20 mouse cellular contexts compared by ENCODE assay signal in genomic region chr9:119801460-119801859, GRCm38 (mm10). TPM values are rescaled to one million over a fixed set of nuclear protein-coding genes. Genes with fewer than 3 reads are reported as not detected.
DNase-seq lines count a peak whose midpoint lies in the region; ATAC-seq lines count a peak whose summit lies in the region.
"Had no signal": no experiment of that assay in that cellular context is flagged by ENCODE, and none has a peak within 500 bp of the region (broad histone marks: within the 10 kb centered on the region; RNA-seq: fewer than 3 reads in every experiment).

No protein-coding gene starts in this region.

- 24% methylated on average over 6 of the region's 6 CpGs for WGBS in liver, embryonic 12.5 days (ENCODE audit: insufficient replicate concordance)

- H3K9ac ChIP-seq in liver, embryonic 12.5 days, result no peak overlapping the region
- H3K9ac ChIP-seq: heart, embryonic 12.5 days; midbrain, embryonic 15.5 days had no signal

- peaks cover 13% of the 10 kb centered on the region; the same call in 1 of the 2 replicates for H3K4me1 ChIP-seq in liver, embryonic 12.5 days

- no peak overlapping the region for H3K27ac ChIP-seq in liver, embryonic 12.5 days
- H3K27ac ChIP-seq: hindbrain, postnatal 0 days; midbrain, embryonic 15.5 days had no signal

- peak; percentile 46 for DNase-seq in CD4-positive, CD25-positive, alpha-beta regulatory T cell, adult 2 months (ENCODE audit: low read depth, low spot score)
- peak; percentile 37 to 42 for DNase-seq in kidney, postnatal 4 days
- no peak for DNase-seq in kidney, adult 18-20 months
- peak; percentile 9 for DNase-seq in thymus, postnatal 0 days (ENCODE audit: low spot score)
- DNase-seq in thymus, adult 18-20 months, result no peak
- DNase-seq in frontal cortex, postnatal 25 days (ENCODE audit: low spot score in 2 of 2), result no peak
- DNase-seq: adrenal gland, adult 2 months; cerebellum, postnatal 10 days; heart, postnatal 4 days; kidney, adult 2 months; layer of hippocampus, postnatal 36 days; liver; lung, adult 18-20 months; right cerebral cortex, postnatal 14 days had no signal

- no peaks in the 10 kb centered on the region for H3K27me3 ChIP-seq in liver, embryonic 12.5 days (replicated peaks)
- H3K27me3 ChIP-seq: CH12.LX; heart, embryonic 12.5 days; midbrain, embryonic 15.5 days had no signal

- no peaks in the 10 kb centered on the region for H3K36me3 ChIP-seq in liver, embryonic 12.5 days
- H3K36me3 ChIP-seq: heart, embryonic 12.5 days; midbrain, embryonic 15.5 days had no signal

- no peaks in the 10 kb centered on the region for H3K9me3 ChIP-seq in liver, embryonic 12.5 days (replicated peaks)
- H3K9me3 ChIP-seq: midbrain, embryonic 15.5 days had no signal

- H3K4me2 ChIP-seq in liver, embryonic 12.5 days, result no peak overlapping the region
- H3K4me2 ChIP-seq: heart, embryonic 12.5 days; midbrain, embryonic 15.5 days had no signal

- ATAC-seq in CD4-positive, CD25-positive, alpha-beta regulatory T cell, adult 4 months, result no peak
- no peak for ATAC-seq in liver, embryonic 12.5 days
- ATAC-seq: hindbrain, postnatal 0 days; midbrain, embryonic 15.5 days had no signal

- no peak overlapping the region for H3K4me3 ChIP-seq in liver, embryonic 12.5 days
- H3K4me3 ChIP-seq: heart, embryonic 12.5 days; midbrain, embryonic 15.5 days had no signal

RNA-seq across cellular contexts. Expression of gene Scn11a, which starts 23.8 kb away (rescaled TPM):
- 1 to 10 TPM in 1 of 2 experiments, under 1 TPM in 1; 0.83 to 1.1 TPM for polyA plus RNA-seq in CD4-positive, CD25-positive, alpha-beta regulatory T cell, adult 4 months (2017; shearing (Covaris generic))
- polyA plus RNA-seq in thymus, postnatal 0 days (2015; fragmentation: Nextera tagmentation; extraction: Ambion mirVana), result 0.12 and 0.13 TPM in 2 replicates
- polyA plus RNA-seq in liver, embryonic 12.5 days (2016; fragmentation: Nextera tagmentation; extraction: Ambion mirVana), result 0.04 and 0.06 TPM in 2 replicates
- polyA plus RNA-seq: adrenal gland, adult 2 months; heart, embryonic 12.5 days had no signal

Comparison
In these comparisons a context has a peak if more than half of its experiments do, and no peak if none do; other contexts are left out.
1. DNase-seq: peak in CD4-positive, CD25-positive, alpha-beta regulatory T cell, adult 2 months (single experiment), kidney, postnatal 4 days (2 of 2) and thymus, postnatal 0 days (single experiment); none in kidney, adult 18-20 months (single experiment), thymus, adult 18-20 months (0 of 2) and frontal cortex, postnatal 25 days (0 of 2).